Mouse (Mus musculus): ENCODE results near the gene Ftsj1. TPM values are rescaled to one million over a fixed set of nuclear protein-coding genes. Genes with fewer than 3 reads are reported as not detected.

The Ftsj1 gene
- polyA plus RNA-seq (2012; rRNA removed): 11.4 and 16.1 TPM in 2 replicates

- H3K4me3 ChIP-seq (ENCODE audit: low read depth, low read length): peak within 1 kb of the TSS; percentile 82
- WGBS: 12% methylated on average over 45 of the region's 45 CpGs
- TF ChIP-seq CTCF (IDR thresholded peaks at IDR 0.05; ENCODE audit: extremely low read depth, insufficient read length, insufficient replicate concordance, low read depth, low read length) (no peak), POLR2A (IDR thresholded peaks at IDR 0.05; ENCODE audit: low read depth, low read length) (no peak)
- 0 out of 2 replicates have a peak, but pooled peaks cover 2% of the 10 kb centered on the region for H3K4me1 ChIP-seq (ENCODE audit: control insufficient read depth, insufficient read depth, insufficient read length, low read length)
- H3K27me3 ChIP-seq (ENCODE audit: control insufficient read depth, insufficient read depth, low read length): no peaks in the 10 kb centered on the region
- no peaks in the 10 kb centered on the region; the same call in 1 of the 2 replicates for H3K36me3 ChIP-seq (ENCODE audit: control insufficient read depth, insufficient read depth, low read length)
- peak within 1 kb of the TSS; percentile 81 for H3K27ac ChIP-seq (ENCODE audit: insufficient read depth, low read depth, low read length)
These were observed at the start of gene Ftsj1 for GRCm38 (mm10) chrX:8252334-8253285. Gene Ftsj1 (minus strand): TSS chrX:8252406.

GRCm38 (mm10) chrX:8288621-8289020 lies 36.4 kb upstream of the Ftsj1 start:
- Histone ChIP-seq H3K36me3 (ENCODE audit: control insufficient read depth, insufficient read depth, low read length) (no peaks in the 10 kb centered on the region), H3K27me3 (ENCODE audit: control insufficient read depth, insufficient read depth, low read length) (no peaks in the 10 kb centered on the region), H3K4me3 (ENCODE audit: low read depth, low read length) (no peak overlapping the region), H3K4me1 (ENCODE audit: control insufficient read depth, insufficient read depth, insufficient read length, low read length) (no peaks in the 10 kb centered on the region), H3K27ac (ENCODE audit: insufficient read depth, low read depth, low read length) (no peak overlapping the region)
- 82% methylated on average over 5 of the region's 5 CpGs for WGBS
- TF ChIP-seq CTCF (IDR thresholded peaks at IDR 0.05; ENCODE audit: extremely low read depth, insufficient read length, insufficient replicate concordance, low read depth, low read length): no peak
- no peak for TF ChIP-seq POLR2A (IDR thresholded peaks at IDR 0.05; ENCODE audit: low read depth, low read length)

DNA sequence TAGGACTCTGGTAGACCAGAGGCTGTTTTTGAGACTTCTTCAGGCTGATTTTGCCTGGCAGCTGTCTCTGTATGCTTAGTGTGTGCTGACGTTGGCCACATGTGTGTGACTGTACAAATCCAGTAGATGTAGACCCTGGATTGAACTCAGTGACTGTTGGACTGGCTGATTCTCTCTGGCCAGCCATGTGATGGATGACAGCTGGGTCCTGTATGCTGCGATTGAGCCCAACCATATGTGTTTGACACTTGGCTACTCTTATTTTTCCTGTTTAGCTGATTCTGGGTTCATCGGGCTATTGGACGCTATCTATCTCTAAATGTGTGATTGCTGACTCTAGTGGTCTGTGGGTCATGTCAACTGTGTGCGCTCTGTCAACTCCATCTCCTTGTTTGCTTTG lies 21.9 kb upstream of the Ftsj1 start:
- WGBS: 69% methylated on average over 5 of the region's 5 CpGs
- H3K4me1 ChIP-seq (ENCODE audit: control insufficient read depth, insufficient read depth, insufficient read length, low read length): no peaks in the 10 kb centered on the region
- no peak overlapping the region for H3K4me3 ChIP-seq (ENCODE audit: low read depth, low read length)
- H3K36me3 ChIP-seq (ENCODE audit: control insufficient read depth, insufficient read depth, low read length): no peaks in the 10 kb centered on the region
- H3K27me3 ChIP-seq (ENCODE audit: control insufficient read depth, insufficient read depth, low read length): 0 out of 2 replicates have a peak, but pooled peaks cover 3% of the 10 kb centered on the region
- H3K27ac ChIP-seq (ENCODE audit: insufficient read depth, low read depth, low read length): no peak overlapping the region
- TF ChIP-seq CTCF (IDR thresholded peaks at IDR 0.05; ENCODE audit: extremely low read depth, insufficient read length, insufficient replicate concordance, low read depth, low read length) (no peak), POLR2A (IDR thresholded peaks at IDR 0.05; ENCODE audit: low read depth, low read length) (no peak)

- Histone ChIP-seq H3K4me3 (ENCODE audit: low read depth, low read length) (no peak overlapping the region), H3K27ac (ENCODE audit: insufficient read depth, low read depth, low read length) (no peak overlapping the region), H3K4me1 (ENCODE audit: control insufficient read depth, insufficient read depth, insufficient read length, low read length) (no peaks in the 10 kb centered on the region), H3K36me3 (ENCODE audit: control insufficient read depth, insufficient read depth, low read length) (no peaks in the 10 kb centered on the region), H3K27me3 (ENCODE audit: control insufficient read depth, insufficient read depth, low read length) (0 out of 2 replicates have a peak, but pooled peaks cover 3% of the 10 kb centered on the region)
- 16% methylated on average over 10 of the region's 10 CpGs for WGBS
- no peak for TF ChIP-seq CTCF (IDR thresholded peaks at IDR 0.05; ENCODE audit: extremely low read depth, insufficient read length, insufficient replicate concordance, low read depth, low read length)
- TF ChIP-seq POLR2A (IDR thresholded peaks at IDR 0.05; ENCODE audit: low read depth, low read length): no peak
These were observed 19.8 kb upstream of the Ftsj1 start for GRCm38 (mm10) chrX:8272000-8272399.

GRCm38 (mm10) chrX:8271083-8271820 lies 19.0 kb upstream of the Ftsj1 start, which contains the start of gene Slc38a5:
Gene Slc38a5 (plus strand): TSS chrX:8271133.
- no peaks in the 10 kb centered on the region for H3K4me1 ChIP-seq (ENCODE audit: control insufficient read depth, insufficient read depth, insufficient read length, low read length)
- H3K27ac ChIP-seq (ENCODE audit: insufficient read depth, low read depth, low read length): no peak within 1 kb of the TSS
- TF ChIP-seq CTCF (IDR thresholded peaks at IDR 0.05; ENCODE audit: extremely low read depth, insufficient read length, insufficient replicate concordance, low read depth, low read length) (no peak), POLR2A (IDR thresholded peaks at IDR 0.05; ENCODE audit: low read depth, low read length) (no peak)
- 0 out of 2 replicates have a peak, but pooled peaks cover 3% of the 10 kb centered on the region for H3K27me3 ChIP-seq (ENCODE audit: control insufficient read depth, insufficient read depth, low read length)
- 16% methylated on average over 13 of the region's 15 CpGs for WGBS
- H3K36me3 ChIP-seq (ENCODE audit: control insufficient read depth, insufficient read depth, low read length): no peaks in the 10 kb centered on the region
- H3K4me3 ChIP-seq (ENCODE audit: low read depth, low read length): no peak within 1 kb of the TSS

- Histone ChIP-seq H3K4me3 (ENCODE audit: low read depth, low read length) (no peak overlapping the region), H3K27ac (ENCODE audit: insufficient read depth, low read depth, low read length) (no peak overlapping the region), H3K36me3 (ENCODE audit: control insufficient read depth, insufficient read depth, low read length) (no peaks in the 10 kb centered on the region), H3K27me3 (ENCODE audit: control insufficient read depth, insufficient read depth, low read length) (no peaks in the 10 kb centered on the region), H3K4me1 (ENCODE audit: control insufficient read depth, insufficient read depth, insufficient read length, low read length) (no peaks in the 10 kb centered on the region)
- 69% methylated on average over 3 of the region's 3 CpGs for WGBS
- TF ChIP-seq CTCF (IDR thresholded peaks at IDR 0.05; ENCODE audit: extremely low read depth, insufficient read length, insufficient replicate concordance, low read depth, low read length): no peak
- no peak for TF ChIP-seq POLR2A (IDR thresholded peaks at IDR 0.05; ENCODE audit: low read depth, low read length)
These were observed 12.0 kb upstream of the Ftsj1 start for GRCm38 (mm10) chrX:8264222-8264621.

Data from small intestine, adult 2 months (tissue).